Mouse (Mus musculus): ENCODE results near the gene Plcz1.

Gene Plcz1

GRCm38 (mm10) chr6:140041357-140041756 is at the start of gene Plcz1:
Gene Plcz1, minus strand, starts transcription at chr6:140041457.
- in situ Hi-C loops (cut with MboI; ENCODE audit: low pct_unique_long_range_greater_than_20kb in 1 of 2, low sequenced_read_pairs in 2 of 2, unreplicated experiment in 1 of 2), result no loop called here

- in situ Hi-C loops (cut with MboI; ENCODE audit: low pct_unique_long_range_greater_than_20kb in 1 of 2, low sequenced_read_pairs in 2 of 2, unreplicated experiment in 1 of 2), result no loop called here
Observed at GRCm38 (mm10) chr6:140089855-140090254, 48.6 kb upstream of the Plcz1 start.

GRCm38 (mm10) chr6:140081739-140082138 is 40.5 kb upstream of the Plcz1 start:
- in situ Hi-C loops (cut with MboI; ENCODE audit: low pct_unique_long_range_greater_than_20kb in 1 of 2, low sequenced_read_pairs in 2 of 2, unreplicated experiment in 1 of 2), result no loop called here

- in situ Hi-C loops (cut with MboI; ENCODE audit: low pct_unique_long_range_greater_than_20kb in 1 of 2, low sequenced_read_pairs in 2 of 2, unreplicated experiment in 1 of 2), result no loop called here
Observed at GRCm38 (mm10) chr6:140080933-140081332, 39.7 kb upstream of the Plcz1 start.

- in situ Hi-C loops (cut with MboI; ENCODE audit: low pct_unique_long_range_greater_than_20kb in 1 of 2, low sequenced_read_pairs in 2 of 2, unreplicated experiment in 1 of 2), result no loop called here
Observed at GRCm38 (mm10) chr6:140069177-140069576, 27.9 kb upstream of the Plcz1 start.

GRCm38 (mm10) chr6:140054271-140054928 is 13.1 kb upstream of the Plcz1 start:
- in situ Hi-C loops (cut with MboI; ENCODE audit: low pct_unique_long_range_greater_than_20kb in 1 of 2, low sequenced_read_pairs in 2 of 2, unreplicated experiment in 1 of 2), result no loop called here

GRCm38 (mm10) chr6:140051476-140051875 is 10.2 kb upstream of the Plcz1 start:
- in situ Hi-C loops (cut with MboI; ENCODE audit: low pct_unique_long_range_greater_than_20kb in 1 of 2, low sequenced_read_pairs in 2 of 2, unreplicated experiment in 1 of 2), result no loop called here

GRCm38 (mm10) chr6:140040952-140041351 is 305 bp downstream of the Plcz1 start, which contains the start of gene Capza3:
Gene Capza3, plus strand, starts transcription at chr6:140041252.
- in situ Hi-C loops (cut with MboI; ENCODE audit: low pct_unique_long_range_greater_than_20kb in 1 of 2, low sequenced_read_pairs in 2 of 2, unreplicated experiment in 1 of 2), result no loop called here

- in situ Hi-C loops (cut with MboI; ENCODE audit: low pct_unique_long_range_greater_than_20kb in 1 of 2, low sequenced_read_pairs in 2 of 2, unreplicated experiment in 1 of 2), result no loop called here
Observed at GRCm38 (mm10) chr6:140024404-140024803, 16.9 kb downstream of the Plcz1 start.

- in situ Hi-C loops (cut with MboI; ENCODE audit: low pct_unique_long_range_greater_than_20kb in 1 of 2, low sequenced_read_pairs in 2 of 2, unreplicated experiment in 1 of 2), result no loop called here
Observed at GRCm38 (mm10) chr6:140005181-140005580, 36.1 kb downstream of the Plcz1 start.

- in situ Hi-C loops (cut with MboI; ENCODE audit: low pct_unique_long_range_greater_than_20kb in 1 of 2, low sequenced_read_pairs in 2 of 2, unreplicated experiment in 1 of 2), result no loop called here
Observed at GRCm38 (mm10) chr6:139989597-139989996, 51.7 kb downstream of the Plcz1 start.

- in situ Hi-C loops (cut with MboI; ENCODE audit: low pct_unique_long_range_greater_than_20kb in 1 of 2, low sequenced_read_pairs in 2 of 2, unreplicated experiment in 1 of 2), result no loop called here
Observed at GRCm38 (mm10) chr6:139989075-139989474, 52.2 kb downstream of the Plcz1 start.

- in situ Hi-C loops (cut with MboI; ENCODE audit: low pct_unique_long_range_greater_than_20kb in 1 of 2, low sequenced_read_pairs in 2 of 2, unreplicated experiment in 1 of 2), result no loop called here
Observed at GRCm38 (mm10) chr6:139986564-139986963, 54.7 kb downstream of the Plcz1 start.

- in situ Hi-C loops (cut with MboI; ENCODE audit: low pct_unique_long_range_greater_than_20kb in 1 of 2, low sequenced_read_pairs in 2 of 2, unreplicated experiment in 1 of 2), result no loop called here
Observed at GRCm38 (mm10) chr6:139984069-139984468, 57.2 kb downstream of the Plcz1 start.

- in situ Hi-C loops (cut with MboI; ENCODE audit: low pct_unique_long_range_greater_than_20kb in 1 of 2, low sequenced_read_pairs in 2 of 2, unreplicated experiment in 1 of 2), result no loop called here
Observed at GRCm38 (mm10) chr6:139981061-139981460, 60.2 kb downstream of the Plcz1 start.

- in situ Hi-C loops (cut with MboI; ENCODE audit: low pct_unique_long_range_greater_than_20kb in 1 of 2, low sequenced_read_pairs in 2 of 2, unreplicated experiment in 1 of 2), result no loop called here
Observed at GRCm38 (mm10) chr6:139978114-139978513, 63.1 kb downstream of the Plcz1 start.

GRCm38 (mm10) chr6:139974668-139975067 is 66.6 kb downstream of the Plcz1 start:
- in situ Hi-C loops (cut with MboI; ENCODE audit: low pct_unique_long_range_greater_than_20kb in 1 of 2, low sequenced_read_pairs in 2 of 2, unreplicated experiment in 1 of 2), result no loop called here

GRCm38 (mm10) chr6:139971608-139972298 is 69.5 kb downstream of the Plcz1 start:
- in situ Hi-C loops (cut with MboI; ENCODE audit: low pct_unique_long_range_greater_than_20kb in 1 of 2, low sequenced_read_pairs in 2 of 2, unreplicated experiment in 1 of 2), result no loop called here

GRCm38 (mm10) chr6:139966684-139967083 is 74.6 kb downstream of the Plcz1 start:
- in situ Hi-C loops (cut with MboI; ENCODE audit: low pct_unique_long_range_greater_than_20kb in 1 of 2, low sequenced_read_pairs in 2 of 2, unreplicated experiment in 1 of 2), result no loop called here

- in situ Hi-C loops (cut with MboI; ENCODE audit: low pct_unique_long_range_greater_than_20kb in 1 of 2, low sequenced_read_pairs in 2 of 2, unreplicated experiment in 1 of 2), result no loop called here
Observed at GRCm38 (mm10) chr6:139964895-139965294, 76.4 kb downstream of the Plcz1 start.

Data from mouse embryonic stem cell (cell line).